Mouse (Mus musculus) frontal cortex, postnatal 25 days (tissue): ENCODE measurements around the gene Xrra1.
"Not testable (repeated sequence)": the region's sequence is repeated elsewhere in the genome, so short reads cannot be mapped to it uniquely, and the experiment has no call there.

ENCODE experiments used
- DNase-seq, 2 experiments: peaks; one replicate each; pipeline ENCODE4 v3.0.0; 2022; ENCODE audit warnings: low spot score in 2 of 2

Xrra1 gene

DNA sequence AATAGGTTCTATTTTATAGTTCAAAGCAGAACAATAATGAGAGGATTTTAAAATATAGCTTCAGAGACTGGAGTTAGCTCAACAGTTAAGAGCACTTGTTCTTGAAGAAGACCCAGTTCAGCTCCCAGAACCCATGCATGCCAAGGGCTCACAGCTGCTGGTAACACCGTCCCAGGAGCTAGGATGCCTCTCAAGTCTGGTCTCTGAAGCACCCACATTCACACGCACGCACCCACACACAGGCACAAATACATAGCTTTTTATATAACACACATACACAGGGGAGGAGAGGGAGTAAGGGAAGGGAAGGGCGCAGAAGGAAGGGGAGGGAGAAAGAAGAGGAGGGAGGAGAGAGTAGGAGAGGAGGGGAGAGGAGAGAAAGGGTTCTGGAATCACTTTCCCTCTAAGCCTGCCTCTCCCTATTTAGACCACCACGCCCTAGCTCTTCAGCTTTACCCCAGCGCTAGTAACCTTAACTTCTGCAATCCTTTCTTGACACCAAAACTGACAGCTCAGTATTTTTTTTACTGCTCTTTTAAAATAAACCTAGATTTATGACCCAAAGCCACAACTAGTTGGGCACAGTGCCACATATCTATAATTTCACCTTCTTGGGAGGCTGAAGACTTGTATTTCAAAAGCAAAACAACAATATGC lies 94.7 kb downstream of the Xrra1 start:
- DNase-seq, result peak in 1 of 2 experiments; percentile 49

GRCm38 (mm10) chr7:99954212-99954611 lies 95.3 kb downstream of the Xrra1 start:
- DNase-seq, result no peak

DNA sequence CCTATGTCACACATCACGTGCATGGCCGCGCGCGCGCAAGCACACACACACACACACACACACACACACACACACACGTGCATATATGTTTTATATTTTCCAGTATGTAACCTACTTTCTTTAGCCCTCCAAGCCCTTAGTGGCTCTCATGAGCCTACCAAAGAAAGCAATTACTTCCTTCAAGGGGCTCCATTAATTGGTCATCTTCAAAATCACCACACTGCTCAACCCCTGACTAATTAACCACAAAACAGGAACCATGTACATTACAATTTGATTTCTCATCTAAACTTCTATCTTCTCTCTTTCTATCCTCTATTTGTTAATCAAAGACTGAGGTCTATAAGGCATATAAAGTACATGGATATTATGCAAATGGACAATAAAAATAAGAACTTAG lies 97.2 kb downstream of the Xrra1 start:
- no peak for DNase-seq

GRCm38 (mm10) chr7:99957226-99957965 lies 98.5 kb downstream of the Xrra1 start:
- DNase-seq, result no peak

DNA sequence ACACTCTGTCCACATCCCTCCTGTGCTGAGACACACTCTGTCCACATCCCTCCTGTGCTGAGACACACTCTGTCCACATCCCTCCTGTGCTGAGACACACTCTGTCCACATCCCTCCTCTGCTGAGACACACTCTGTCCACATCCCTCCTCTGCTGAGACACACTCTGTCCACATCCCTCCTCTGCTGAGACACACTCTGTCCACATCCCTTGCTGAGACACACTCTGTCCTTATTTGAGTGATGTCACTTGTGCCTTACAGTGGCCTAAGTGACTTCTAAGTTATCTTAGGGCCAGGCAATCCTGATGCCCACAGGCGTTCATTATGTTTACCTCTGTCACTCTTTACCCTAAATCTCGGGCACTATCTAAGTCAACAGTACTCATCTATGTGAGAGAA lies 101.7 kb downstream of the Xrra1 start:
- DNase-seq, result not testable (repeated sequence)

DNA sequence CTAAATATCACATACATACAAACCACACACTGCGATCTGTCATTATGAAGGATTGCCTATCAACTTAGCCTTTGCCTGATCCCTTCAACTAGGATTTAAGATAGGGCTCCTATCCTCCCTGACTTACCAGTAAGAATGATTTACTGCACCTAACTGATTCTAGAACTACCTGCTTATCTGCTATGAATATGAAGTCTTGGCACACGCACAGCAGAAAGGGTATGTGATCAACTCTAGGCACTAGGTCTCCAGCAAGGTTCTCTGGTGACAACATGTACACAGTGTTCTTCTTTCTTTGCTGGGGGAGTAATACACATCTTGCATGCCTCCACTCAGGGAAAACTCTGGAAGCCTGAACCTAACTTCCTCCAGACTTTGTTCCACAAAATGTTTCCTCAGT lies 102.6 kb downstream of the Xrra1 start:
- no peak for DNase-seq

GRCm38 (mm10) chr7:99962536-99963236 lies 103.8 kb downstream of the Xrra1 start:
- DNase-seq, result no peak

GRCm38 (mm10) chr7:99963237-99963860 lies 104.4 kb downstream of the Xrra1 start:
- no peak for DNase-seq

GRCm38 (mm10) chr7:99965020-99965841 lies 106.3 kb downstream of the Xrra1 start:
- DNase-seq, result no peak

DNA sequence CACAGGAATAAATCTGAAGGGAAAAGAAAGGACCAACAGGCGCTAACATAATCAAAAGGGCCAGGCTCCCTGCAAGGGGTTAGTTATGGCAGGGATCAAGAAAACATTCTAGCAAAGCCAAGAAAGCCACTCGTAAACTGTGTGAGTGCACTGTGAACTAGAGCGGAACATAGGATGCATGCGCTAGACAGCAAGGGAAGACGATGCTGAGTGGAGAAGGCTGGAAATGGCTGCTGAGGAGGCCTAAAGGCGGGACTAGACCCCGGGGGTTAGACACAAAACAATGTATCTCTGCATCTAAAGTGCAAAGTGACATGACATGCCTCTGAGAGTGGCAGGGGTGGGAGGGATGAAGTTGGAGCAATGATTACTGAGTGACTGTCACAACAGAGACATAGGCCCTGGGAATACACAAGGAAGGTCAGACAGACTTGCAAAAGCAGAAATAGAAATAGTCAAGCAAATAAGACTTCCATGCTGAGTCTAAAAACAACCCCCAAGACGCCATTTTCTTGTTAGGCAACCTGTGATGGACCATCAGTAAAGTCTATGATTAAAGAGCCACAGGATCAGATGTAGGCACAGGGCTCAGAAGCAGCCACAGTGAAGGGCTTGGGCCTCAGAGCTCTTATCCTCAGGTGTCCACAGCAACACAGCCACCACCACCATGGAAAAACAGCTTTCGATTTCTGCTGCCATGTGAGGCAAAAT lies 107.2 kb downstream of the Xrra1 start:
- DNase-seq, result no peak
